Mouse (Mus musculus): Measurements from ENCODE around the gene Sin3b. TPM values are rescaled to one million over a fixed set of nuclear protein-coding genes. Genes with fewer than 3 reads are reported as not detected.

Gene Sin3b
- 88.5 TPM for polyA plus RNA-seq (2015; fragmentation: Illumina TruSeq; extraction: RNeasy Lipid Tissue Mini Kit (QIAGEN cat#74804); ENCODE audit: low read depth, low replicate concordance)

DNA sequence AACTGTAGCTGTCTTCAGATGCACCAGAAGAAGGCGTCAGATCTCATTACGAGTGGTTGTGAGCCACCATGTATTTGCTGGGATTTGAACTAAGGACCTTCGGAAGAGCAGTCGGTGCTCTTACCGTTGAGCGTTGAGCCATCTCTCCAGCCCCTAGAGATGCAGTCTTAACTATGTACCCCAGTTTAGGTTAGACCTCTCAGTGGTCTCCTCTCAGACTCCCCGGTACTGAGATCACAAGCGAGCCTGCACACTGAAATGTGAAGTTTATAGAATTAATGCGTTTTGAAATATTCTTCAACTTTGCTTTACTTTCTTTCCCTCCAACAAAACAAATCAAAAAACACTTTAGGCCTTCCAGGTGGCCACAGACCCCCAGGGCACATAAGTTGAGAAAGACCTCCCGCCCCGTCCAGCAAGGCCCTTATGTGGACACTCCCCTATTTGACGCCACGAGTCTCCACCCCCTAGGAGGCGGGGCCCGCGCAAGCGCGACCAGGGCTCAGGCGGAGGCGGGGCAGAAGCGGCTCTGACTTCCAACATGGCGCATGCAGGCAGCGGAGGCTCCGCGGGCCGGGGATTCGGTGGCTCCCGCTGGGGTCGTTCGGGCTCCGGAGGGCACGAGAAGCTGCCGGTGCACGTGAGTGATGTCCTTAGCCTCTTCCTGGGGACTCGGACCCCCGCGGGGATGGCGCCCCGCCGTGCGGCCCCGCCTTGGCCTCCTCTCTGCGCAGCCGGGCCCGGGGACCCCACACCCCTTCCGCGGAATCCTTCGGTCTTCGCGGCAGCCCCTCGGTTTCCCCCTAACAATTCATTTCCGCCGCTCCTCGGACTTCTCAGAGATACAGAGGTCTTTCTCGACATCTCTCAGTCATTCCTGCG, at the start of gene Sin3b:
Gene Sin3b, plus strand, starts transcription at position 517 of the 882 bp plus-strand sequence.

DNA sequence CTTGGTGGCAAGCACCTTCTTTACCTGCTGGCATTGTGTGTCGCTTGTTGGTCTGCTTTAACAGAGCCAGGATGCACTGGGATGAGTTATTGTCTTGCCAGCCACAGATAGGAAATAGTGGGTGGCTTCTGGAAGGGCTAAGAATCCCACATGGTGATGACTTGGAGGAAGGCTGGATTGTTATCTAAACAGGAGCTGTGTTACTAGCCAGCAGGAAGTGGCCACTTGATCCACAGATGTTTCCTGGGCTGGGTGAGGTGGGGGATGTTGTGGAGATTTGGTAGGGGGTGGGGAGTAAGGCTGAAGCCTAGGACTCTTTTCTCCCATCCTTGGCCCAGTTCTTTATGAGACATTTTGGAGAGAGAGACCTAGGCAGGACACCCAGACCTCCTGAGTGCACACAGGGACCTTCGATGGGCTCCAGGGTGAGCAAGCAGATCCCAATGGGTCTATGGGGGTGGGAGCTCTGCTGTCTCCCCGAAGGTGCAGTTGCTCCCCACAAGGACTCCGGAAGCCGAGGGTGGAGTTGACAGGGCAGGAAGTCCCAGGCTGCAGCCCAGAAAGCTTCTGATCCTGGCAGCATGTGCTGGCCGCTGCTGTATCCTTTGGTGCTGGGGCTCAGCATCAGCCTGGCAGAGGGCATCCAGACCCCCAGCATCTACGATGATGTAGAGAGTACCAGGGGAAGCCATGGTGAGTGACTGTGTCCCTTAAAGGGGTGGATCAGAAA, 38.4 kb downstream of the Sin3b start, which contains the start of gene F2rl3:
Gene F2rl3, plus strand, starts transcription at position 559 of the 730 bp plus-strand sequence.

Other genes starting within 250 kb of the Sin3b start
- 37.2 TPM for gene Cherp, start 248.1 kb upstream of the Sin3b start, polyA plus RNA-seq (2015; fragmentation: Illumina TruSeq; extraction: RNeasy Lipid Tissue Mini Kit (QIAGEN cat#74804); ENCODE audit: low read depth, low replicate concordance)
- 37.9 TPM for gene Slc35e1, start 230.7 kb upstream of the Sin3b start, polyA plus RNA-seq (2015; fragmentation: Illumina TruSeq; extraction: RNeasy Lipid Tissue Mini Kit (QIAGEN cat#74804); ENCODE audit: low read depth, low replicate concordance)
- gene Med26, start 175.0 kb upstream of the Sin3b start, polyA plus RNA-seq (2015; fragmentation: Illumina TruSeq; extraction: RNeasy Lipid Tissue Mini Kit (QIAGEN cat#74804); ENCODE audit: low read depth, low replicate concordance): 6.5 TPM
- gene Smim7, start 152.2 kb upstream of the Sin3b start, polyA plus RNA-seq (2015; fragmentation: Illumina TruSeq; extraction: RNeasy Lipid Tissue Mini Kit (QIAGEN cat#74804); ENCODE audit: low read depth, low replicate concordance): 146 TPM
- 152 TPM for gene Tmem38a, start 151.2 kb upstream of the Sin3b start, polyA plus RNA-seq (2015; fragmentation: Illumina TruSeq; extraction: RNeasy Lipid Tissue Mini Kit (QIAGEN cat#74804); ENCODE audit: low read depth, low replicate concordance)
- gene Nwd1, start 76.6 kb upstream of the Sin3b start, polyA plus RNA-seq (2015; fragmentation: Illumina TruSeq; extraction: RNeasy Lipid Tissue Mini Kit (QIAGEN cat#74804); ENCODE audit: low read depth, low replicate concordance): 27.6 TPM
- gene F2rl3, start 38.6 kb downstream of the Sin3b start, polyA plus RNA-seq (2015; fragmentation: Illumina TruSeq; extraction: RNeasy Lipid Tissue Mini Kit (QIAGEN cat#74804); ENCODE audit: low read depth, low replicate concordance): not detected